Comparison of ENCODE assay signal across 8 mouse cellular contexts in the genomic region with DNA sequence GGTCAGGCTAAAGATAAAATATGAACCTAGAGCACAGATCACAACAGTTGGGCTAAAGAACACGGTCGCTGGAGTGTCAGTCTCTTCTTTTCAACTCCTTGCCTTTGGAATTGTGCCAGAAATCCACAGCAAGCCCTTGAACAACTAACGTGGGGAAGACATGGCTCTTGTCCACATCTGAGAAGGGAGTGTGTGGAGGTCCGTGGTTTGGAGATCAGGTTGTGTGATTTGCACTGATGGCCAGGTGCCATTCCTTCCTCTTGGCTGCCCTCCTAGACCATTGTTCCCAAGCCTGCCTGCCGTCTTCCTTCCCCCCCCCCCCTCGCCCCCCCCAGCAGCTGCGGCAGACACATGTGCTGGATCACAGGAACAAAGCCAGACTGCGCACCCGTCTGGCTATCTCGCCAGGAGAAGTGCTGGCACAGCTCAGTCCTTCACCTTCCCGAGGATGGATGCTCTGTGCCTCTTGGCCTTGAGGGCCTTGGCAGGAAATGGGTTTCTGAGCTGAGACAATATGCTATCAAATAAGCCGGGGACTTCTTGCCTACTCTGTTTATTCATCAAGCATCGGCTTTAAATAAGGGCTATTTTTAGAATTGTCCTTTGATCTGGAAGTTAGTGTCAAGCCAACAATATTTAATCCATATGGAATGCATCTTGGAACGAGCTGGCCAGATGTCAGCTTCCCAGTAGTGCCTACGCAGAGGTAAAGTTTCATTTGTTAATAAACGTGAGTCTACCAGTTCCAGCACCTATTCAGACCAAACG.
A peak's percentile ranks its signal among the peaks of the same experiment; 100 is the strongest.
DNase-seq lines count a peak whose midpoint lies in the region; ATAC-seq lines count a peak whose summit lies in the region.
"Had no signal": no experiment of that assay in that cellular context is flagged by ENCODE, and none has a peak within 500 bp of the region (broad histone marks: within the 10 kb centered on the region; RNA-seq: fewer than 3 reads in every experiment).

No protein-coding gene starts in this region.

- peak; percentile 77 to 81 for DNase-seq in kidney, postnatal 36 days
- no peak for DNase-seq in spleen, postnatal 4 days (ENCODE audit: low spot score in 2 of 2)

- H3K4me1 ChIP-seq in embryonic facial prominence, embryonic 12.5 days, result peaks cover 17% of the 10 kb centered on the region
- H3K4me1 ChIP-seq in heart, embryonic 16.5 days (ENCODE audit: control insufficient read depth, insufficient read depth, low read length), result peaks cover 15% of the 10 kb centered on the region
- H3K4me1 ChIP-seq in neural tube, embryonic 14.5 days (ENCODE audit: control insufficient read depth, insufficient read depth, low read length), result 0 out of 2 replicates have a peak, but pooled peaks cover 4% of the 10 kb centered on the region

- H3K4me3 ChIP-seq in embryonic facial prominence, embryonic 12.5 days, result no peak overlapping the region
- H3K4me3 ChIP-seq in heart, embryonic 16.5 days (ENCODE audit: low read length), result no peak overlapping the region
- no peak overlapping the region for H3K4me3 ChIP-seq in neural tube, embryonic 14.5 days (ENCODE audit: low read depth, low read length)

- 26% methylated on average over 15 of the region's 17 CpGs for WGBS in embryonic facial prominence, embryonic 12.5 days
- WGBS in heart, embryonic 16.5 days, result 20% methylated on average over 16 of the region's 17 CpGs
- WGBS in neural tube, embryonic 14.5 days, result 48% methylated on average over 15 of the region's 17 CpGs

- no peak overlapping the region for H3K9ac ChIP-seq in embryonic facial prominence, embryonic 12.5 days
- no peak overlapping the region for H3K9ac ChIP-seq in heart, embryonic 16.5 days (ENCODE audit: low read length)
- H3K9ac ChIP-seq in neural tube, embryonic 14.5 days (replicated peaks; ENCODE audit: low read depth, low read length), result no peak overlapping the region
- H3K9ac ChIP-seq: liver, embryonic 14.5 days had no signal

- 0 out of 2 replicates have a peak overlapping the region, but pooled peaks have one; percentile 13 for H3K4me2 ChIP-seq in embryonic facial prominence, embryonic 12.5 days (replicated peaks)
- peak overlapping the region; percentile 10; the same call in 1 of the 2 replicates for H3K4me2 ChIP-seq in heart, embryonic 16.5 days (ENCODE audit: low read depth, low read length)
- no peak overlapping the region for H3K4me2 ChIP-seq in neural tube, embryonic 14.5 days (ENCODE audit: low read depth, low read length)

- ATAC-seq in cerebellum, adult (ENCODE audit: insufficient number of reproducible peaks, low FRiP score, low TSS enrichment), result peak; percentile 57
- ATAC-seq in embryonic facial prominence, embryonic 12.5 days (ENCODE audit: insufficient number of reproducible peaks, insufficient read depth, low FRiP score, low TSS enrichment), result peak; percentile 12; the same call in 1 of the 2 replicates
- ATAC-seq in heart, embryonic 16.5 days (replicated peaks; ENCODE audit: extremely low read depth, insufficient read depth, low FRiP score), result peak; percentile 74
- ATAC-seq in neural tube, embryonic 14.5 days (ENCODE audit: low read depth), result peak; percentile 80; the same call in 1 of the 2 replicates
- ATAC-seq in megakaryocyte, adult 5-6 weeks (ENCODE audit: poor library complexity, severe bottlenecking), result no peak

- no peaks in the 10 kb centered on the region for H3K36me3 ChIP-seq in embryonic facial prominence, embryonic 12.5 days
- no peaks in the 10 kb centered on the region for H3K36me3 ChIP-seq in heart, embryonic 16.5 days (ENCODE audit: control insufficient read depth, insufficient read depth)
- H3K36me3 ChIP-seq in neural tube, embryonic 14.5 days (ENCODE audit: control insufficient read depth, insufficient read depth, low read length), result no peaks in the 10 kb centered on the region

- no peaks in the 10 kb centered on the region for H3K9me3 ChIP-seq in embryonic facial prominence, embryonic 12.5 days
- no peaks in the 10 kb centered on the region for H3K9me3 ChIP-seq in heart, embryonic 16.5 days (replicated peaks; ENCODE audit: control insufficient read depth, low read length)
- no peaks in the 10 kb centered on the region for H3K9me3 ChIP-seq in neural tube, embryonic 14.5 days (ENCODE audit: control insufficient read depth, low read length)

- 0 out of 2 replicates have a peak overlapping the region, but pooled peaks have one; percentile 36 for H3K27ac ChIP-seq in embryonic facial prominence, embryonic 12.5 days
- peak overlapping the region; percentile 67 for H3K27ac ChIP-seq in heart, embryonic 16.5 days (ENCODE audit: low read length)
- peak overlapping the region; percentile 28; the same call in 1 of the 2 replicates for H3K27ac ChIP-seq in neural tube, embryonic 14.5 days (ENCODE audit: low read depth, low read length)
- H3K27ac ChIP-seq: liver, embryonic 14.5 days had no signal

- no peaks in the 10 kb centered on the region for H3K27me3 ChIP-seq in embryonic facial prominence, embryonic 12.5 days
- no peaks in the 10 kb centered on the region; the same call in 1 of the 2 replicates for H3K27me3 ChIP-seq in heart, embryonic 16.5 days (ENCODE audit: control insufficient read depth, insufficient read depth, low read length)
- H3K27me3 ChIP-seq in neural tube, embryonic 14.5 days (ENCODE audit: control insufficient read depth, insufficient read depth, low read length), result no peaks in the 10 kb centered on the region

Comparison
In these comparisons a context has a peak if more than half of its experiments do, and no peak if none do; other contexts are left out.
1. DNase-seq: peak in kidney, postnatal 36 days (2 of 2); none in spleen, postnatal 4 days (0 of 2).
2. Peak in every context shown above with its lines, with median percentiles within 50 percentile points of each other: H3K27ac ChIP-seq.